Mouse (Mus musculus) olfactory bulb, adult 2 months (tissue): ENCODE results near the gene Olfr774.

Experiments used
- CTCF ChIP-seq: fragments of 200-500 bp; IDR thresholded peaks from 2 replicates; pipeline ENCODE4 v1.5.1; 2012; ENCODE audit warnings: low read depth, mild to moderate bottlenecking, low read length, moderate library complexity; ENCODE audit not compliant: insufficient read depth
- POLR2A ChIP-seq: fragments of 200-500 bp; IDR thresholded peaks from 2 replicates; pipeline ENCODE4 v1.6.1; 2012; ENCODE audit warnings: mild to moderate bottlenecking, low read depth, low read length, moderate library complexity; ENCODE audit not compliant: insufficient read depth

- TF ChIP-seq POLR2A (no peak), CTCF (no peak)
Observed at GRCm38 (mm10) chr10:129230737-129231136, 5.3 kb upstream of the Olfr774 start.
